Mouse (Mus musculus): ENCODE measurements at regions not wholly inside any gene's neighbourhood (a gene's known extent, or its start where the extent isn't known, plus 50 kb on each side); places are given as distances from the start of the nearest gene placed in this dataset.

DNA sequence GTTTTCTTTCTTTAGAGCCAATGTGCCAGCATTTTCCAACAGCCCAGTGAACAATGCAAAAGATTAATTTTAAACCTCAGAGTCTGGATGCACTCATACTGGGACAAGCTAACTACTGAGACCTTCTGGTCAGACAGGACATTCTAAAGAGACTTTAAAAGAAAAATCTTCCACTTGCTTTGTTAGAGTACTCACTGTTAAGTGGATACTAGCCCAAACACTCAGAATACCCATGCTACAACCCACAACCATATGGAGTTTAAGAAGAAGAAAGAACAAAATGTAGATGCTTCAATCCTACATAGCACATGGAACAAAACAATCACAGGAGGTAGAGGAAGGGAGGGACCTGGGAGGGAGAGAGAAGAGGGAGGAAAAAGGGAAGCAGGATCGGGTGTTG lies 167.3 kb upstream of the Slc35b3 start:
- no peak for DNase-seq (ENCODE audit: low spot score in 2 of 2)

GRCm38 (mm10) chr13:39092058-39092457 lies 131.4 kb upstream of the Slc35b3 start:
- DNase-seq (ENCODE audit: low spot score in 2 of 2), result no peak

- DNase-seq (ENCODE audit: low spot score in 2 of 2), result no peak
These were observed 123.9 kb upstream of the Slc35b3 start for GRCm38 (mm10) chr13:39084544-39084943.

DNA sequence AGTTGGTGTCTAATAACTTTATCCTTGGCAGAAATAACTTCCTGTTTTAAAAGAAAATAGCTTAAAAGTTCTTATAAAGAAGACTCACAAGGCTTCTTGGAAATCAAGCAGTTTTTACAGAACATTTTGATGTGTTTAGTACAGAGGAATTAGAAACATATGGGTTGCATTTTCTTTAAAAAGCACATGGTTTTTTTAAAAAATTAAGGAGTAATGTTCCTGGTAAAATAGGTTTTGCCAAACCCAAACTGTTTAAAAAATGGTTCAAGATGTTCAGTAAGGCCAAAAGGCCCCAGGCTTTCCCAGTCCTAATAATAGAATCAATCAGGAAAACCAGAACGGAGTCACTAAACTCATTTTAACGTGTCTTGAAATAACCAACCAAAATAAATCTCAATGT lies 113.5 kb upstream of the Slc35b3 start:
- DNase-seq (ENCODE audit: low spot score in 2 of 2), result no peak

DNA sequence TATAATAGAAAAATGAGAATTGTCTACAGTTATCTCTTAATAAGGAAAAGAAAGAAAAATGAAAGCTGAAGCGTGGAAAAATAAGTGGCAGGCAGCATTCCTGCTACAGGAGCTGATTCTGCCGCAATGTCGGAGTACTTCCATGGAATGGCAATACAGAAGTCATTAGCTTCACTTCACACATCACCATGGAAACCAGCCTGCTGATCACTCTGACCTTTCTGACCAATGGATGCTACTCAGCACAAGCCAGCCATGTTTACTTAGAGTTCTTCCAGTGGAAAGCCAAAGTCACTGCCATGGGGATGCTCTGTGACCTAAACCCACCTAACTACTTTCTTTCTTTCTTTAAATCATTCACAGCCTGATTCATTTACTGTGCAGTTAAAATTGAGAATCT lies 71.6 kb upstream of the Slc35b3 start:
- no peak for DNase-seq (ENCODE audit: low spot score in 2 of 2)

DNA sequence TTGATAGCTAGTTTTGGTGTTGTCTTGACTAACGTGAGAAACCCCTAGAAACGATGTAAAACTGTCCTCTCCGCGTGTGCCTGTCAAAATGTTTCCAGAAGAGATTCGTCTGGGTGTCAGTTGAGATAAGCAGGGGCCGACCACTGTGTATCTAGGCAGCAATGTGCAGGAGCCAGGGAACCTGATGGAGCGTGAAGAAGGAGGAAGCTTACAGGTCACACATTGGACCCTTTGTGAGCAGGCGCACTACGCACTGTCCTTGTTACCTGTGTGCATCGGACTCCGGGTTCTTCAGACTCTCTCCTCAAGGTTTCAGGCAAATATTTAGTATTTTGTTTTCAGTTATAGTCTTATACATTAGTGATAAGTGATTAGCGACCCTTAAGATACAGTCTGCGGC lies 59.5 kb upstream of the Slc35b3 start:
- no peak for DNase-seq (ENCODE audit: low spot score in 2 of 2)

DNA sequence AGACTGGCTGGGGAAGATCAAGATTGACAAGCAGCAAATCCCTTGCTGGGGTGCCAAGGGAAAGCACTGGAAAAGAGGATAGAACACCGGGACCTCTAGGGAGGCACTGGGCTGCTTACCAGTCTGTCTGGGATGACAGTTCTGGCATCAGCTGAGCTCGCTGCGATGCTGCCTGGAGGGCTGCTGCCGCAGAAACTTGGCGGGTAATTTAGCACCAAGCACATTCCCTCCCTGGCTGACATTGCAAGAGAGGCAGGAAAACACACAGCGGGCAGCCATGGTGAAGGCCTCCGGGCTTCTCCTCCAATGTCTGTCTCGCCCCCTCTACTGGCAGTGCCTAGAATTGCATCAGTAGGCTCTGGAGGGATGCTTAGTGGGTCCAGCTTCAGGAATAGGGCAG lies 51.0 kb upstream of the Slc35b3 start:
- peak; percentile 50 to 76 for DNase-seq (ENCODE audit: low spot score in 2 of 2)

All from spleen, postnatal 4 days (tissue).